Mouse (Mus musculus): Measurements from ENCODE around the gene Uqcc2. TPM values are rescaled to one million over a fixed set of nuclear protein-coding genes. Genes with fewer than 3 reads are reported as not detected.

Uqcc2 gene
- total and polyA plus RNA-seq, 3 experiments, result 176 to 329 TPM; not detected in 1

DNA sequence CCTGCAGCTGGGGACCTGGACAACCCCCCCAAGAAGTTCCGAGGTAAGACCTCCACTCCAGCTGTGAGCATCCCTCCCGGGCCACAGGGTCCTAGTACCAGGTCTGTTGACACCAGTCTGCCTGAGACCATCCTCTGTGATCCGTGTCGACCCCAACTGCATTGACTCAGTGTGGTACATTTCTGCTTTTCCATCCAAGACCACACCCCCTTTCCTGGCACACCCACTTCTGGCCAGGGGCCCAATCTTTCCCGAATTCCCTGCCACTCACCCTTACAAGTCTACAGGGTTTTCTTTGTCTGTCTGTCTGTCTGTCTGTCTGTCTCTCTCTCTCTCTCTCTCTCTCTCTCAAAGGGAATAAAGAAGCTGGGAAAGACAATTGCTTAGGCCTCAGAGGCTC lies 60.6 kb downstream of the Uqcc2 start:
- Histone ChIP-seq H3K9ac (ENCODE audit: control insufficient read depth, low read depth, low read length, poor library complexity, severe bottlenecking) (no peak overlapping the region), H3K27me3 (ENCODE audit: control insufficient read depth in 1 of 2, insufficient read depth in 2 of 2, low read length in 2 of 2) (no peaks in the 10 kb centered on the region; a peak in 1 of 4 replicates), H3K36me3 (ENCODE audit: control insufficient read depth in 1 of 2, insufficient read depth in 2 of 2, low read length in 2 of 2) (no peaks in the 10 kb centered on the region), H3K79me2 (ENCODE audit: control insufficient read depth, insufficient read depth, low read length, poor library complexity) (no peaks in the 10 kb centered on the region), H3K4me1 (ENCODE audit: control insufficient read depth in 1 of 2, insufficient read depth in 2 of 2, low read length in 2 of 2) (no peaks in the 10 kb centered on the region), H3K27ac (ENCODE audit: control insufficient read depth, low read depth, low read length) (no peak overlapping the region), H3K4me3 (ENCODE audit: control insufficient read depth in 1 of 2, insufficient read depth in 1 of 2, low read depth in 2 of 2, low read length in 2 of 2) (no peak overlapping the region), H3K9me3 (replicated peaks; ENCODE audit: insufficient read depth, low read length) (no peaks in the 10 kb centered on the region)
- DNase-seq (ENCODE audit: low read depth, low spot score), result no peak
- TF ChIP-seq ETS1 (IDR thresholded peaks at IDR 0.05; ENCODE audit: low read depth, low read length) (no peak), NRF1 (IDR thresholded peaks at IDR 0.05; ENCODE audit: insufficient read depth, low read depth, low read length, poor library complexity, severe bottlenecking) (no peak), TCF12 (IDR thresholded peaks at IDR 0.05; ENCODE audit: low read depth, low read length) (no peak), EP300 (IDR thresholded peaks at IDR 0.05; ENCODE audit: low read depth in 1 of 2, low read length in 2 of 2) (no peak), RAD21 (IDR thresholded peaks at IDR 0.05; ENCODE audit: low read depth, low read length) (no peak), MAX (IDR thresholded peaks at IDR 0.05; ENCODE audit: low read length) (no peak), GABPA (IDR thresholded peaks at IDR 0.05; ENCODE audit: low read depth, low read length) (no peak), SMC3 (IDR thresholded peaks at IDR 0.05; ENCODE audit: low read depth, low read length) (no peak), MAFK (IDR thresholded peaks at IDR 0.05; ENCODE audit: borderline replicate concordance, low read depth, low read length) (no peak), ZKSCAN1 (IDR thresholded peaks at IDR 0.05; ENCODE audit: low read depth, low read length) (no peak), RCOR1 (IDR thresholded peaks at IDR 0.05; ENCODE audit: low read depth, low read length) (no peak), MYC (IDR thresholded peaks at IDR 0.05; ENCODE audit: low read depth, low read length) (no peak), POLR2A (IDR thresholded peaks at IDR 0.05; ENCODE audit: control insufficient read depth in 1 of 2, insufficient read depth in 1 of 2, low read depth in 1 of 2, low read length in 2 of 2, poor library complexity in 1 of 2) (no peak), UBTF (IDR thresholded peaks at IDR 0.05; ENCODE audit: borderline replicate concordance, insufficient read depth, low read depth, low read length) (no peak)

Other genes with a start within 250 kb of the Uqcc2 start
- gene Kifc5b, start 216.8 kb downstream of the Uqcc2 start, total RNA-seq (2012; rRNA removed), result 10.6 and 10.8 TPM in 2 replicates
- 100 to 1,000 TPM in 1 of 2 experiments, 10 to 100 TPM in 1; 45.4 to 111 TPM for gene Kifc5b, start 216.8 kb downstream of the Uqcc2 start, polyA plus RNA-seq (2012; ENCODE audit: insufficient read depth in 1 of 2, insufficient read length in 2 of 2, low read depth in 1 of 2, low replicate concordance in 2 of 2, missing spikeins in 1 of 2)
- 2.9 and 3.0 TPM in 2 replicates for gene Phf1, start 200.9 kb downstream of the Uqcc2 start, total RNA-seq (2012; rRNA removed)
- gene Phf1, start 200.9 kb downstream of the Uqcc2 start, polyA plus RNA-seq (2012; ENCODE audit: insufficient read depth in 1 of 2, insufficient read length in 2 of 2, low read depth in 1 of 2, low replicate concordance in 2 of 2, missing spikeins in 1 of 2), result 1 to 10 TPM in 1 of 2 experiments, not detected in 1; 9.5 TPM
- 54.2 and 66.8 TPM in 2 replicates for gene Cuta, start 194.3 kb downstream of the Uqcc2 start, total RNA-seq (2012; rRNA removed)
- gene Cuta, start 194.3 kb downstream of the Uqcc2 start, polyA plus RNA-seq (2012; ENCODE audit: insufficient read depth in 1 of 2, insufficient read length in 2 of 2, low read depth in 1 of 2, low replicate concordance in 2 of 2, missing spikeins in 1 of 2), result 100 to 1,000 TPM in 1 of 2 experiments, not detected in 1; 220 TPM
- gene Syngap1, start 192.7 kb downstream of the Uqcc2 start, total RNA-seq (2012; rRNA removed), result 2.7 TPM in 2 replicates
- gene Syngap1, start 192.7 kb downstream of the Uqcc2 start, polyA plus RNA-seq (2012; ENCODE audit: insufficient read depth in 1 of 2, insufficient read length in 2 of 2, low read depth in 1 of 2, low replicate concordance in 2 of 2, missing spikeins in 1 of 2), result 10 to 100 TPM in 1 of 2 experiments, not detected in 1; 24.6 TPM
- 10.9 and 13.4 TPM in 2 replicates for gene Zbtb9, start 160.7 kb downstream of the Uqcc2 start, total RNA-seq (2012; rRNA removed)
- gene Zbtb9, start 160.7 kb downstream of the Uqcc2 start, polyA plus RNA-seq (2012; ENCODE audit: insufficient read depth in 1 of 2, insufficient read length in 2 of 2, low read depth in 1 of 2, low replicate concordance in 2 of 2, missing spikeins in 1 of 2), result 10 to 100 TPM in 1 of 2 experiments, not detected in 1; 10.7 TPM
- gene Bak1, start 104.9 kb downstream of the Uqcc2 start, total RNA-seq (2012; rRNA removed), result 66.8 and 75.4 TPM in 2 replicates
- gene Bak1, start 104.9 kb downstream of the Uqcc2 start, polyA plus RNA-seq (2012; ENCODE audit: insufficient read depth in 1 of 2, insufficient read length in 2 of 2, low read depth in 1 of 2, low replicate concordance in 2 of 2, missing spikeins in 1 of 2), result 100 to 1,000 TPM in 1 of 2 experiments, not detected in 1; 150 TPM
- 7.3 and 9.7 TPM in 2 replicates for gene Itpr3, start 76.6 kb downstream of the Uqcc2 start, total RNA-seq (2012; rRNA removed)
- gene Itpr3, start 76.6 kb downstream of the Uqcc2 start, polyA plus RNA-seq (2012; ENCODE audit: insufficient read depth in 1 of 2, insufficient read length in 2 of 2, low read depth in 1 of 2, low replicate concordance in 2 of 2, missing spikeins in 1 of 2), result 10 to 100 TPM in 1 of 2 experiments, not detected in 1; 11.4 TPM
- gene Ip6k3, start 33.9 kb upstream of the Uqcc2 start, total RNA-seq (2012; rRNA removed), result not detected in 2 replicates
- not detected for gene Ip6k3, start 33.9 kb upstream of the Uqcc2 start, polyA plus RNA-seq (2012; ENCODE audit: insufficient read depth in 1 of 2, insufficient read length in 2 of 2, low read depth in 1 of 2, low replicate concordance in 2 of 2, missing spikeins in 1 of 2)
- 35.5 and 46.8 TPM in 2 replicates for gene Lemd2, start 70.6 kb upstream of the Uqcc2 start, total RNA-seq (2012; rRNA removed)
- 10 to 100 TPM in 1 of 2 experiments, not detected in 1; 59.7 TPM for gene Lemd2, start 70.6 kb upstream of the Uqcc2 start, polyA plus RNA-seq (2012; ENCODE audit: insufficient read depth in 1 of 2, insufficient read length in 2 of 2, low read depth in 1 of 2, low replicate concordance in 2 of 2, missing spikeins in 1 of 2)

All from MEL (cell line).